Mouse (Mus musculus) midbrain, embryonic 11.5 days (tissue): Measurements from ENCODE around the gene Stoml3. TPM values are rescaled to one million over a fixed set of nuclear protein-coding genes. Genes with fewer than 3 reads are reported as not detected.
A peak's percentile ranks its signal among the peaks of the same experiment; 100 is the strongest.

Experiments
- ATAC-seq: fragments of 200-750 bp; cut with Nextera tagmentation; 2 replicates; pipeline ENCODE4 v1.8.0; 2017; ENCODE audit warnings: moderate TSS enrichment, moderate library complexity; ENCODE audit not compliant: low FRiP score
- DNase-seq: peaks from one replicate; pipeline ENCODE4 v3.0.0; 2015; ENCODE audit warnings: low spot score; ENCODE audit errors: missing footprints
- H3K27ac ChIP-seq: fragments of 300-500 bp; sonication (generic); 2 replicates; pipeline ENCODE4 v1.5.1; 2014; ENCODE audit warnings: low read depth, low read length
- H3K27me3 ChIP-seq: fragments of 300-500 bp; sonication (generic); 2 replicates; pipeline ENCODE4 v1.6.1; 2014; ENCODE audit warnings: mild to moderate bottlenecking, low read length, moderate library complexity, mixed read lengths; ENCODE audit not compliant: control insufficient read depth, insufficient read depth
- H3K36me3 ChIP-seq: fragments of 300-500 bp; sonication (generic); 2 replicates; pipeline ENCODE4 v1.6.1; 2014; ENCODE audit warnings: mild to moderate bottlenecking, low read length, moderate library complexity, mixed read lengths; ENCODE audit not compliant: control insufficient read depth, insufficient read depth
- H3K4me1 ChIP-seq: fragments of 300-500 bp; sonication (generic); 2 replicates; pipeline ENCODE4 v1.6.1; 2014; ENCODE audit warnings: low read length; ENCODE audit not compliant: control insufficient read depth, insufficient read depth
- H3K4me2 ChIP-seq: fragments of 300-500 bp; sonication (generic); 2 replicates; pipeline ENCODE4 v1.6.1; 2014; ENCODE audit warnings: mild to moderate bottlenecking, moderate library complexity
- H3K4me3 ChIP-seq: fragments of 300-500 bp; sonication (generic); 2 replicates; pipeline ENCODE4 v1.5.1; 2014; ENCODE audit warnings: low read depth, low read length
- H3K9ac ChIP-seq: fragments of 300-500 bp; sonication (generic); 2 replicates; pipeline ENCODE4 v1.6.1; 2014; ENCODE audit warnings: low read length
- H3K9me3 ChIP-seq: fragments of 300-500 bp; sonication (generic); 2 replicates; pipeline ENCODE4 v1.6.1; 2016; ENCODE audit warnings: low read length; ENCODE audit not compliant: control insufficient read depth
- WGBS: fragments of 180-500 bp; shearing (Covaris S2); extraction: QIAGEN DNeasy Blood & Tissue Kit; methylation state at CpG from one replicate; pipeline ENCODE4 v1.1.7; 2014; 5-methylcytosine and 5-hydroxymethylcytosine counted together
- polyA plus RNA-seq: library from polyadenylated mRNA; unstranded; fragments of >200 nt; fragmentation: Nextera tagmentation; extraction: Ambion mirVana; gene quantifications from 2 replicates; pipeline ENCODE4 v1.2.1, GENCODE M21; 2014

Stoml3 gene
- polyA plus RNA-seq, 1 experiment from 2014 or later, result not detected

DNA sequence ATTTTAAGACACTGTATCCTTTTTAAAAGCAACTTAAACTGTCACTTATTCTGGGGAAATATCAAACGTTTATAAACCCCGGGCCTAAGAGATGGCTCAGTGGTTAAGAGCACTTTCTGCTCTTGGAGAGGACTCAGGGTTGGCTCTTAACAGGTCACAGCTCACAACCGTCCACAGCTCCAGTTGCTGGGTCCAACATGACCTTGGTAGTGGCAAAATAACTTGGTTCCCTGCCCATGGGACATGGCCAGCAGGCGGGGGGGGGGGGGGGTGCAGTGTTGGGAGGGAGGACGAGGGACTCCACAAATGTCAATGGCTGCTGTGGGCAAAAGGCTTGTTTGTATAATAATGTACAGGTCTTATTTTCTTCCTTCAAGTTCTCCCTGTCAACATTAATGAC lies 21.1 kb upstream of the Stoml3 start:
- ATAC-seq, result no peak
- Histone ChIP-seq H3K4me1 (peaks cover 14% of the 10 kb centered on the region), H3K9ac (no peak overlapping the region), H3K4me2 (no peak overlapping the region), H3K27ac (no peak overlapping the region), H3K9me3 (no peaks in the 10 kb centered on the region), H3K27me3 (no peaks in the 10 kb centered on the region), H3K4me3 (no peak overlapping the region), H3K36me3 (peaks cover 4% of the 10 kb centered on the region; the same call in 1 of the 2 replicates)
- WGBS, result 81% methylated on average over 5 of the region's 5 CpGs
- DNase-seq, result no peak

DNA sequence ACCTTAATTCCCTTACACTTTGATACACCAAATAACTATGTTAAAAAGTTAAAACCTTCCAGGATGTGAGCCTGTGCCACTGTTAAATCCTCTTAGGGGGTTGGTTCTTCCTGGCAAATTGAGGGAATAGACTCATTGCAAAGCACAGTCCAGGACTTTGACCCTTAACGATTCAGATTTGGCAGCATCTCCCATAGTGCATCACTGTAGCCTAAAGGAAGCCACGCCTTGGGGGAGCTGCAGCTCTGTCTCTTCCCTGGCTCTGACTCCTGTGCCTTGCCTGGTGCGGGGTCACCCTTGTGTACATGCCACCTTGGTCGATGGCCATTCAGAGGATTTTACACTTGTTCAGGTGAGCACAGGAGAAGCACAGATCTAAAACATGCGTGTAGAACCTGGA lies 18.8 kb upstream of the Stoml3 start:
- DNase-seq, result no peak
- Histone ChIP-seq H3K4me3 (no peak overlapping the region), H3K27me3 (no peaks in the 10 kb centered on the region), H3K4me1 (peaks cover 14% of the 10 kb centered on the region), H3K9ac (no peak overlapping the region), H3K36me3 (peaks cover 21% of the 10 kb centered on the region), H3K9me3 (no peaks in the 10 kb centered on the region), H3K4me2 (no peak overlapping the region), H3K27ac (no peak overlapping the region)
- WGBS, result 92% methylated on average over 5 of the region's 5 CpGs
- ATAC-seq, result no peak

GRCm38 (mm10) chr3:53472061-53472460 lies 16.4 kb upstream of the Stoml3 start:
- H3K9me3 ChIP-seq, result no peaks in the 10 kb centered on the region
- no peak overlapping the region for H3K4me2 ChIP-seq
- WGBS, result 97% methylated on average over 5 of the region's 5 CpGs
- no peaks in the 10 kb centered on the region for H3K27me3 ChIP-seq
- ATAC-seq (no peak), DNase-seq (peak; percentile 26)
- H3K27ac ChIP-seq, result no peak overlapping the region
- no peak overlapping the region for H3K4me3 ChIP-seq
- no peak overlapping the region for H3K9ac ChIP-seq
- peaks cover 30% of the 10 kb centered on the region for H3K36me3 ChIP-seq
- no peaks in the 10 kb centered on the region for H3K4me1 ChIP-seq

GRCm38 (mm10) chr3:53474179-53474578 lies 14.3 kb upstream of the Stoml3 start:
- H3K4me1 ChIP-seq, result no peaks in the 10 kb centered on the region
- H3K27me3 ChIP-seq, result no peaks in the 10 kb centered on the region
- H3K4me2 ChIP-seq, result no peak overlapping the region
- H3K9ac ChIP-seq, result no peak overlapping the region
- H3K4me3 ChIP-seq, result no peak overlapping the region
- H3K9me3 ChIP-seq, result no peaks in the 10 kb centered on the region
- no peak overlapping the region for H3K27ac ChIP-seq
- H3K36me3 ChIP-seq, result peaks cover 43% of the 10 kb centered on the region
- 84% methylated on average over 4 of the region's 4 CpGs for WGBS
- DNase-seq (peak; percentile 73), ATAC-seq (no peak)

GRCm38 (mm10) chr3:53475889-53476288 lies 12.6 kb upstream of the Stoml3 start:
- DNase-seq (peak; percentile 82), ATAC-seq (no peak; the same call in 1 of the 2 replicates)
- H3K27ac ChIP-seq, result no peak overlapping the region
- no peaks in the 10 kb centered on the region for H3K9me3 ChIP-seq
- no peaks in the 10 kb centered on the region for H3K27me3 ChIP-seq
- peaks cover 44% of the 10 kb centered on the region for H3K36me3 ChIP-seq
- H3K4me3 ChIP-seq, result no peak overlapping the region
- no peak overlapping the region for H3K4me2 ChIP-seq
- WGBS, result 78% methylated on average over 6 of the region's 6 CpGs
- no peak overlapping the region for H3K9ac ChIP-seq
- H3K4me1 ChIP-seq, result no peaks in the 10 kb centered on the region

DNA sequence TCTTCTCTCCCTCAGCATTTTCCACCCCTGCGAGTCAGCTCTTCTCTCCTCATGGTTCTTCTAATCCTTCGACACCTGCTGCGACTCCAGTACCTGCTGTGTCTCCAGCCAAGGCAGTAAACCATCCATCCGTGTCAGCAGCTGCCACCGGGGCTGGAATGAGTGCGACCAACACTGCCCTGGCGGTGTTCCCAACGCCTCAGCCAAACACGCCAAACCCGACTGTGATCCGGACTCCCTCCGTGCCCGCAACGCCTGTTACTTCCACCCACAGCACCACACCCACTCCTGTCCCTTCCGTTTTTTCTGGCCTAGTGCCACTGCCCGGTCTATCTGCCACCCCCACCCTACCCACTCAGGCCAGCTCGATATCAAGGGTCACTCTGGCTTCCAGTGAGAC lies 11.0 kb upstream of the Stoml3 start:
- WGBS, result 95% methylated on average over 17 of the region's 17 CpGs
- ATAC-seq, result no peak

GRCm38 (mm10) chr3:53478419-53479046 lies 9.9 kb upstream of the Stoml3 start:
- Histone ChIP-seq H3K4me3 (no peak overlapping the region), H3K4me1 (no peaks in the 10 kb centered on the region), H3K9me3 (no peaks in the 10 kb centered on the region), H3K27ac (no peak overlapping the region), H3K36me3 (peaks cover 29% of the 10 kb centered on the region), H3K27me3 (no peaks in the 10 kb centered on the region), H3K4me2 (no peak overlapping the region), H3K9ac (no peak overlapping the region)
- 96% methylated on average over 30 of the region's 30 CpGs for WGBS
- DNase-seq (no peak), ATAC-seq (0 out of 2 replicates have a peak, but pooled peaks have one; percentile 14)

More for the DNA sequence above, 11.0 kb upstream of the Stoml3 start:
- Histone ChIP-seq H3K9ac (no peak overlapping the region), H3K4me1 (no peaks in the 10 kb centered on the region), H3K27ac (no peak overlapping the region), H3K9me3 (no peaks in the 10 kb centered on the region), H3K36me3 (peaks cover 40% of the 10 kb centered on the region), H3K4me3 (no peak overlapping the region), H3K27me3 (no peaks in the 10 kb centered on the region), H3K4me2 (no peak overlapping the region)
- DNase-seq, result peak; percentile 21

GRCm38 (mm10) chr3:53483414-53484059 lies 4.9 kb upstream of the Stoml3 start:
- no peaks in the 10 kb centered on the region for H3K9me3 ChIP-seq
- 94% methylated on average over 8 of the region's 8 CpGs for WGBS
- peaks cover 5% of the 10 kb centered on the region; the same call in 1 of the 2 replicates for H3K36me3 ChIP-seq
- H3K4me2 ChIP-seq, result no peak overlapping the region
- ATAC-seq (no peak), DNase-seq (peak; percentile 60)
- no peaks in the 10 kb centered on the region for H3K27me3 ChIP-seq
- H3K4me1 ChIP-seq, result no peaks in the 10 kb centered on the region
- no peak overlapping the region for H3K9ac ChIP-seq
- no peak overlapping the region for H3K4me3 ChIP-seq
- no peak overlapping the region for H3K27ac ChIP-seq

GRCm38 (mm10) chr3:53486561-53486960 lies 1.9 kb upstream of the Stoml3 start:
- no peak for DNase-seq
- no peak overlapping the region for H3K27ac ChIP-seq
- no peak overlapping the region for H3K4me3 ChIP-seq
- no peaks in the 10 kb centered on the region for H3K9me3 ChIP-seq
- no peaks in the 10 kb centered on the region for H3K4me1 ChIP-seq
- H3K36me3 ChIP-seq, result no peaks in the 10 kb centered on the region
- no peak overlapping the region for H3K4me2 ChIP-seq
- H3K9ac ChIP-seq, result no peak overlapping the region
- ATAC-seq, result no peak
- WGBS, result 89% methylated on average over 10 of the region's 10 CpGs
- H3K27me3 ChIP-seq, result no peaks in the 10 kb centered on the region
